Mouse (Mus musculus) hindbrain, postnatal 0 days (tissue): ENCODE measurements around the gene Capn5. TPM values are rescaled to one million over a fixed set of nuclear protein-coding genes. Genes with fewer than 3 reads are reported as not detected.

Source experiments
- ATAC-seq: fragments of 200-750 bp; cut with Nextera tagmentation; 2 replicates; pipeline ENCODE4 v1.8.0; 2017; ENCODE audit warnings: mild to moderate bottlenecking, moderate TSS enrichment, moderate library complexity
- DNase-seq: peaks from one replicate; pipeline ENCODE4 v3.0.0-alpha.2; 2015; ENCODE audit warnings: low spot score
- H3K27ac ChIP-seq: fragments of 300-500 bp; sonication (generic); 2 replicates; pipeline ENCODE4 v1.5.1; 2014; ENCODE audit warnings: mild to moderate bottlenecking
- H3K27me3 ChIP-seq: fragments of 300-500 bp; sonication (generic); 2 replicates; pipeline ENCODE4 v1.6.1; 2014; ENCODE audit warnings: low read length, mixed read lengths; ENCODE audit not compliant: insufficient read depth
- H3K36me3 ChIP-seq: fragments of 300-500 bp; sonication (generic); 2 replicates; pipeline ENCODE4 v1.6.1; 2014; ENCODE audit warnings: low read length, mixed read lengths; ENCODE audit not compliant: insufficient read depth
- H3K4me1 ChIP-seq: fragments of 300-500 bp; sonication (generic); 2 replicates; pipeline ENCODE4 v1.6.1; 2014; ENCODE audit warnings: antibody characterized with exemption, low read length, mixed read lengths; ENCODE audit not compliant: insufficient read depth
- H3K4me2 ChIP-seq: fragments of 300-500 bp; sonication (generic); 2 replicates; pipeline ENCODE4 v1.6.1; 2014; ENCODE audit warnings: low read depth, mild to moderate bottlenecking, low read length, moderate library complexity, mixed read lengths
- H3K4me3 ChIP-seq: fragments of 300-500 bp; sonication (generic); 2 replicates; pipeline ENCODE4 v1.5.1; 2014; ENCODE audit warnings: low read length
- H3K9ac ChIP-seq: fragments of 300-500 bp; sonication (generic); replicated peaks from 2 replicates; pipeline ENCODE4 v1.6.1; 2014; ENCODE audit warnings: mild to moderate bottlenecking, low read length, moderate library complexity, mixed read lengths
- H3K9me3 ChIP-seq: fragments of 300-500 bp; sonication (generic); 2 replicates; pipeline ENCODE4 v1.6.1; 2016; ENCODE audit warnings: low read length, mixed read lengths
- CTCF ChIP-seq: IDR thresholded peaks from 2 replicates; pipeline ENCODE4 v1.5.1; 2016; ENCODE audit warnings: antibody characterized with exemption, control low read depth, low read depth
- WGBS: fragments of 180-500 bp; shearing (Covaris S2); extraction: QIAGEN DNeasy Blood & Tissue Kit; methylation state at CpG from one replicate; pipeline ENCODE4 v1.1.7; 2014; 5-methylcytosine and 5-hydroxymethylcytosine counted together
- polyA plus RNA-seq: library from polyadenylated mRNA; unstranded; fragments of >200 nt; fragmentation: Nextera tagmentation; extraction: Ambion mirVana; gene quantifications from 2 replicates; pipeline ENCODE4 v1.2.1, GENCODE M21; 2015
- total RNA-seq: library from RNA; depleted of rRNA; stranded (reverse); fragments of >200 nt; gene quantifications from 2 replicates; pipeline ENCODE4 v1.2.3, GENCODE M21; 2014

The Capn5 gene
- total and polyA plus RNA-seq, 2 experiments from 2014 or later, result 23.0 to 48.5 TPM

DNA sequence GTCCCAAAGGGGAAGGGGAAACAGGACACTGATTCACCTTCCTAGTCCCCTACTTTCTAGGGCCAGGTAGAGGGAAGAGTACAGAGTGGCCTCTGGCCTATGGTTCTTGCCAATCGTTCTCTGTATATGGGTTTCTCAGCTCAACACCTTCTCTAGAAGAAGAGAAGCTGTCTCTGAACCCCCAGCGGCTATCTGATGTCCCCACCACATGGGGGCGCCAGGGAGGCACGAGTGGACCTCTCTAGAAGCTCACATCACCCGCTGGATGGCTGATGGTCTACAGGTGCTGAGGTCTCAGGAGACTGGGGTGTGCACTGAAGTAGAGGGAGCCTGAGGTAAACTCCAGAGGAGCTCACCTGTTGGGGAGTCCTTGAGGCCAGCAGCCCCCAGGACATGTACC lies 52.6 kb downstream of the Capn5 start:
- Histone ChIP-seq H3K36me3 (peaks cover 8% of the 10 kb centered on the region; the same call in 1 of the 2 replicates), H3K27me3 (no peaks in the 10 kb centered on the region), H3K9ac (no peak overlapping the region), H3K4me1 (no peaks in the 10 kb centered on the region), H3K27ac (no peak overlapping the region), H3K4me2 (no peak overlapping the region), H3K9me3 (no peaks in the 10 kb centered on the region), H3K4me3 (no peak overlapping the region)
- 43% methylated on average over 5 of the region's 5 CpGs for WGBS
- peak; percentile 55 for TF ChIP-seq CTCF
- peak; percentile 39 for DNase-seq
- ATAC-seq, result no peak

DNA sequence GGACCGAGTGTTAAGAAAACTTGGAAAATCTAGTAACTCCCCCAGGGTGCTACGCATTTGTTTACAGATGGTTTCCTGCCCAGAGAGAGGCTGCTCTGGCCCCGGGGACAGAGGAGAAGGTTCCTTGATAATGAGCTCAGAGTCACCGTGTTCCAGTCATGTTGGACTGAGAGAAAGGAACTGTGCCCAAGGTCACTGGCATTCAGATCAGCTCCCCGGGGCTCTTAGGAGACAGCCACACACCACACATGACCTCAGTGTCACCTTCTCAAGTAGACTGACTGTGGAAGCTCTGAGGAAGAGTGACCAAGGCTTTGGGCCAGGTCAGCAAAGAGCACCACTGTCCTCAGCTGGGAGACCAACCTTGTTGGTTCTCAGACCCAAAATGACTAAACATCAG lies 53.4 kb downstream of the Capn5 start:
- 69% methylated on average over 5 of the region's 5 CpGs for WGBS
- Histone ChIP-seq H3K4me3 (no peak overlapping the region), H3K27me3 (no peaks in the 10 kb centered on the region), H3K36me3 (peaks cover 3% of the 10 kb centered on the region; the same call in 1 of the 2 replicates), H3K9me3 (no peaks in the 10 kb centered on the region), H3K27ac (no peak overlapping the region), H3K4me1 (no peaks in the 10 kb centered on the region), H3K9ac (no peak overlapping the region), H3K4me2 (no peak overlapping the region)
- DNase-seq, result no peak
- no peak for TF ChIP-seq CTCF
- no peak for ATAC-seq

DNA sequence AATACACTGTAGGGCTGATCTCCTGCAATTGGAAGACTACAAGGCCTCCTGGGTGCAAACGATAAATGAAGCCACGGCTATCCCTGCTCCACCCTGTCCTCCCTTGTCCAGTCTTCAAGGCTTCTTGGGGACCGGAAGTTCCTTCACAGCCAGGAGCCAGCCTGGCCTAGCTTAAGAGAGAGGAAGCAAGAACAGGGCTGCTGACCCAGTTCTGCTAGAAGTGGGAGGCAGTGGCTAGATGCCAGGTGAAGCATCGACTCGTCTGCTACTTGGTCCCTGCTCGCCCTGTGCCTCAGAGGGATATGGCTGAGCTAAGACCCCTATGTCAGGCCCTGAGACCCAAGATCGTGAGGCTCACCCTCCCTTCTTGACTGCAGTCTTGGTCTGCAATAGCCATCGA lies 56.4 kb downstream of the Capn5 start:
- H3K4me2 ChIP-seq, result no peak overlapping the region
- ATAC-seq (no peak), DNase-seq (no peak)
- no peaks in the 10 kb centered on the region for H3K9me3 ChIP-seq
- no peak for TF ChIP-seq CTCF
- H3K27ac ChIP-seq, result no peak overlapping the region
- no peaks in the 10 kb centered on the region for H3K4me1 ChIP-seq
- no peak overlapping the region for H3K9ac ChIP-seq
- H3K27me3 ChIP-seq, result no peaks in the 10 kb centered on the region
- no peaks in the 10 kb centered on the region for H3K36me3 ChIP-seq
- 70% methylated on average over 8 of the region's 8 CpGs for WGBS
- no peak overlapping the region for H3K4me3 ChIP-seq

DNA sequence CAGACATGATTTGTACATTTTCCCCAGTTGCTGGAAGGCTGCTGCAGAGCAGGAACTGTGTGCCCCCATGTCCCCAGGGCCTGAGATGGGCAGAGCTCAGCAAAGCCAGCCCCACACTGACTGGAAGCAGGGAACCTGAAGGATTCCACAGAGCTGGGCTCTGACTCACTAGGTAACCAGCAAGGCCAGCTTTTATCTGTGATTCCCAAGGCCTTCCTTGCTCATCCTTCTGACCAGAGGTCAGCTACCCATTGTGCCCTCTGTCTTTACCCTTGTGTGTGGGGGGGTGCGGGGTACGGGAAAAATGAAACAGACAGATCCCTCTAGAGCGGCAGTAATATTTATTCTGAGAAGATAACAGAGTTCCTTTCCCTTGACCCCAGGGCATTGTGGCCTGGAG lies 56.8 kb downstream of the Capn5 start:
- H3K27ac ChIP-seq, result no peak overlapping the region
- H3K36me3 ChIP-seq, result no peaks in the 10 kb centered on the region
- H3K4me2 ChIP-seq, result no peak overlapping the region
- DNase-seq, result no peak
- no peaks in the 10 kb centered on the region for H3K27me3 ChIP-seq
- 83% methylated on average over 3 of the region's 3 CpGs for WGBS
- ATAC-seq, result no peak
- no peaks in the 10 kb centered on the region for H3K4me1 ChIP-seq
- no peak overlapping the region for H3K9ac ChIP-seq
- no peak overlapping the region for H3K4me3 ChIP-seq
- no peak for TF ChIP-seq CTCF
- no peaks in the 10 kb centered on the region for H3K9me3 ChIP-seq

DNA sequence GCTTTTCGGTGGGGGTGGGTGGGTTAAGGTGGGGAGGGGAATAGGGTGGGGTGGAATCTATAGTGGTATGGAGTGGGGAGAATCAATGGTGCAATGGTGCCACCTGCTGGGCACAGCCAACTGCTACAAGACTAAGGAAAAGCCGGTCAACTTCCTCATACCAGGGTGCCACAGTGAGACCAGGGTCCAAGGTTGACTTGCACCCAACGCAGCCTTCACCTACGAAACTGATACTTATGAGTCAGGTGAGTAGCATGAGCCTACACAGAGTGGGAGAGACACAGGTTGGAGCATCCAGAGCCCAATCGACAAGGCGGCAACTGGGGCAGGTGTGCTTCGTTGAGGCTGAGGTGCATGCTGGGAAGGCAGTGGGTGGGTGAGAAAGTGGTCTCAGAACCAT lies 57.7 kb downstream of the Capn5 start:
- 9% methylated on average over 7 of the region's 7 CpGs for WGBS
- Histone ChIP-seq H3K27ac (no peak overlapping the region), H3K36me3 (no peaks in the 10 kb centered on the region), H3K9me3 (no peaks in the 10 kb centered on the region), H3K27me3 (no peaks in the 10 kb centered on the region), H3K4me3 (no peak overlapping the region), H3K4me2 (peak overlapping the region; percentile 41), H3K9ac (no peak overlapping the region), H3K4me1 (no peaks in the 10 kb centered on the region)
- TF ChIP-seq CTCF, result peak; percentile 84
- DNase-seq (peak; percentile 82), ATAC-seq (peak; percentile 78)

DNA sequence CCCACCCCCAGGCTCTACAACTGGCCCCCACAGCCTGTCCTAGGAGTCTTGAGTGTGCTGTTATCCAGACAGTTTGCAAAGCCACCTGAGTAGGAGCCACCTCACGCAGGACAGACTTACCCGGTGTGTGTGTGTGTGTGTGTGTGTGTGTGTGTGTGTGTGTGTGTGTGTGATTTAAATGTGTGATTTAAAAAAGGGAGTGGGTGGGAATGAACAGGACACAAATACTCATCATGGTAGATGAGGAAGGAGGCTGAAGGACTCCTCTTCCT lies 58.2 kb downstream of the Capn5 start:
- Histone ChIP-seq H3K4me2 (peak overlapping the region; percentile 41; the same call in 1 of the 2 replicates), H3K4me3 (no peak overlapping the region), H3K27ac (no peak overlapping the region), H3K27me3 (no peaks in the 10 kb centered on the region), H3K36me3 (no peaks in the 10 kb centered on the region), H3K9me3 (no peaks in the 10 kb centered on the region), H3K9ac (no peak overlapping the region), H3K4me1 (no peaks in the 10 kb centered on the region)
- 80% methylated on average over 2 of the region's 2 CpGs for WGBS
- TF ChIP-seq CTCF, result no peak
- DNase-seq, result no peak
- ATAC-seq, result no peak

DNA sequence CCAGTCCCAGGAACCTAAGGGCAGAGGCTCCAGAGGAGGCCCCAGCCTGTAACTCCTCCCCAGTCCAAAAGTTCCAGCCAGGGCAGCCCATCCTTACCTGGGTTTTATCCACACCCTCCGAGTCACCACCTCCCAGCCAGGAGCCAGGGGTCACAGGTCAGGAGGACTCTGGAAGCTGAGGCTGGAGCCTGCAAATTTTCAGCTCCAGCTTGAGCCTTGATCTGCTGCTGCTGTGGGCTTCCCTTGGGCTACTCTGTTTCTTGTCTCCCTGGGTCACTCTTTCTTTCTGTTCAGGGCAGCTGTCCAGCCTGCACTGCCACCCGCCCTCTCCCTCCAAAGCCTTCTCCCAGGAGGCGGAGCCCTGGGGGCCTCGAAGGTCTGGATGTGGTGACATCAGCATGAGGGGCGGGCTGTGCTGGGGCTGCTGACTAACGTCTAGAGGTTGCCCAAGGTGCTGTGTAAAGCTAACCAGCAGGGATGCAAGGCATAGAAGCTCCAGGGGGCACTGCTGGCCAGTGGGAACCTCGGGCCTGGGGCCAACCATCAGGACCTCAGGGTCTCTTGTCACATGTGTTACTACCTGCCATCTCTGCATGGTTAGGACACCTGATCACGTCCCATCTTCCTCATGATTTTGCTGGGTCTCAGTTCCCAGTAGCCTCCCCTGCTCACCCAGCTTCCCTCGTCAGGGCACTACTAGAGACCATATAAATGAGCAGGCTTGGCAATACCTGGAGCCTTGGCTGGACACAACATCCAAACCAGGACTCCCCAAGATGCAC lies 58.7 kb downstream of the Capn5 start, which contains the start of gene Myo7a:
TSS of gene Myo7a (minus strand) at position 346 of the 782 bp plus-strand sequence.
- no peaks in the 10 kb centered on the region for H3K4me1 ChIP-seq
- H3K27ac ChIP-seq, result no peak within 1 kb of the TSS
- H3K9me3 ChIP-seq, result no peaks in the 10 kb centered on the region
- 38% methylated on average over 9 of the region's 9 CpGs for WGBS
- H3K27me3 ChIP-seq, result no peaks in the 10 kb centered on the region
- TF ChIP-seq CTCF, result 0 out of 2 replicates have a peak, but pooled peaks have one; percentile 2
- ATAC-seq (no peak), DNase-seq (no peak)
- H3K9ac ChIP-seq, result no peak within 1 kb of the TSS
- no peaks in the 10 kb centered on the region for H3K36me3 ChIP-seq
- H3K4me2 ChIP-seq, result peak within 1 kb of the TSS; percentile 41
- H3K4me3 ChIP-seq, result no peak within 1 kb of the TSS
